Mouse (Mus musculus) gastrocnemius, postnatal 14 days (tissue): ENCODE data around the gene I0C0044D17Rik. TPM values are rescaled to one million over a fixed set of nuclear protein-coding genes. Genes with fewer than 3 reads are reported as not detected.

Experiments used
- DNase-seq: peaks from one replicate; pipeline ENCODE4 v3.0.0; 2021; ENCODE audit warnings: mixed read lengths
- intact Hi-C: fragments of 180-260 bp; cut with DNase I; formaldehyde crosslinking; loops from one replicate; pipeline ENCODE4 v1.15.1; 2025; ENCODE audit warnings: low total_unique reads
- total RNA-seq, 2 experiments: library from RNA; stranded (reverse); gene quantifications; 2 replicates each; pipeline ENCODE4 v1.2.3; 2021

Gene I0C0044D17Rik
- total RNA-seq, 2 experiments from 2014 or later = not detected

DNA sequence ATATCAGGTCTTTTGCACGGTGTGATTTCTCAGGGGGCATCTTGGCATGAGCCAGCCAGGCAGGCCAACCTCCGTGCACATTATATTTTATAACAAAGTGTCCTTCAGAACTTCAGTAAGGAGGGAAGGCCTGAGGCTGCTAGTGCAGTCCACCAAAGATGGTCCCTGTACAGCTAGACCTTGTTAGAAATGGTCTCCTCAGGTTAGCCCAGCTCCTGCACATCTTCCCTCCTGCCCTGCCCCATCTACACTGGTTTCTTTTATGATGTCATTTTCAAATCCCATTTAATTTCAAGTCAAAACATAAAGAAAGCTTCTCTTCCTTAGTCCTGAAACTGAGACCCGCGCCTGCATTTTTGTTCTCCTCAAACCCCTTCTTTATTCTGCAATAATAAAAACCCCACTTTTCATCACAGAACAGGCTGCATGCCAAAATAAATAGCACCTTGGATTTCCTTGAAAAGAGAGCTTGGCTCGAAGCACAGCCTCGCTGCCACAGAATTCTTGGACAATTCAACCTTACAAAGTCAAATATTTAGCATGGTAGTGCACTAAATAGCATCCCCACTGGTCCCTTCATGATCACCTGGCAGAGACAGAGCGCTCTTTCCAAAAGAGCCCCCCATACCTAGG lies 34.4 kb downstream of the I0C0044D17Rik start:
- no peak for DNase-seq
- intact Hi-C loops = no loop called here

DNA sequence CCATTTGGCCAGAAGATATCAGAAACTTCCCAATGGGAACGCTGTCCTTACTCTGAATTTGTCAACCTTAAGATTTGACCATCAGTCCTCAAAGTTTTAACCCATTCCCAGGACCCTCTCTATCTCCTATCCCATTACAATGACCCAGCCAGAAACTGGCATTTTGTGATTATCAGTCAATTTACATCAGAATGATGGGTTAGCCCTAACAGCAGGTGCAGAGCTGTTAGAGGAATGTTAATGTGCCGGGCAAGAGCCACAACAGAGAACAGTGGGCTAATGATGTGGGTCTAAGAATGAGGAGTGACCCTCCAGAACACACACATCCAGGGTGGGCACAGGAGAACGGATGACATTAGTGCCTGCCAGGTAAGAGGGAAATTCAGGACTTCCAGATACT lies 37.4 kb downstream of the I0C0044D17Rik start:
- no peak for DNase-seq
- intact Hi-C loops = no loop called here

DNA sequence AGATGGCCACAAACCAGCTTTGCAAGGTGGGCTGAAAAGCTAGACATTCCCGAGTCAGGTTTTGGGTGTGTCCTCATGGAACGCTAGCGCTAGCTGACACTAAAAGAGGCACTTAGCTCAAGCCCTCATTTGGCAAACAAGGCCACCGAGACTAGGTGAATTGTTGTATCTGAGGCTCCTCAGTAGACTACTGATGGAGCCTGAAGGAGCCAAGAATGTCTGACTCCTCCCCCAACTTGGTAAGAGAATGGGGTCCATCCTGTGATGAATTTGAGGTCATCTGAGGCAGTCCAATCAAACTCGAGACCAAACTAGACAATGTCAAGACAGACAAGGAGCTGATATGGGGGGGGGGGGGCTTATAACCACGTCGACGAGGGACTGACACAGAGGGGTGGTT lies 37.8 kb downstream of the I0C0044D17Rik start:
- intact Hi-C loops = no loop called here
- DNase-seq = no peak

DNA sequence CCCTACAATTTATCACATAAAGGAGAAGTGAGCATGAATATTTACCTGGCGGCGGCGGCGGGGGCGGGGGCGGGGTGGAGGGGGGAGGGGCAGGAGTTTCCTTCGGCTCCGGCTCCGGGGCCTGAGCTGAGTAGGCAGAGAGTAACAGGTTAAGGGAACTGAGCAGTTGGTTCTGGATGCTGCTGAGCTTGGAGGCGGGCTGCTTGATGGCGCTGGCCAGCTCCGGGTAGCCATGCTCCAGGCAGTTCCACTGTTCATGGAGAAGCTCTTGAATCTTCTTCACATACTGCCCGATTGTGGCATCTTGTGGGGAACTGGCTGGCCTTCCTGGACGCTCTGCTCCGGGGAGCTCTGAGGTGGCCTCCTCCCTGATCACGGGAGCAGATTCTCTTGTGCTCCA lies 45.4 kb downstream of the I0C0044D17Rik start:
- intact Hi-C loops = no loop called here
- no peak for DNase-seq

DNA sequence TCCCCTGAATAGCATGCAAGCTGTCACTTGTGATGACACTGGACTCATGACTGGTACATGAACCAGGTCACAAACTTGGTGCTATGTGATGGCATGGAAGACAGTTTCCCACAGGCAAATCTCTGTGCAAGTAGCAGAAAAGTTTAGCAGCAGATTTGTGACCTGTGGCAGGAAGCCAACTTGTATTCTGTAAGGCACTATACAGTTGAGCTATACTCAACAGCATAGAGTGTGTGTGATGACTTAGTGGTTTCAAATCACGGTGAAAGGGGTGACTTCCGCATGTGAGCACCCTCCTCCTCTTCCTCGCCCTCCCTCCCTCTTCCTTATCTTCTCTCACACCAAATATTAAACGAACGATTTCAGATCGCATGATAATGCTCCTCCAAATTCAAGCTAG lies 46.2 kb downstream of the I0C0044D17Rik start:
- intact Hi-C loops = no loop called here
- DNase-seq = no peak

DNA sequence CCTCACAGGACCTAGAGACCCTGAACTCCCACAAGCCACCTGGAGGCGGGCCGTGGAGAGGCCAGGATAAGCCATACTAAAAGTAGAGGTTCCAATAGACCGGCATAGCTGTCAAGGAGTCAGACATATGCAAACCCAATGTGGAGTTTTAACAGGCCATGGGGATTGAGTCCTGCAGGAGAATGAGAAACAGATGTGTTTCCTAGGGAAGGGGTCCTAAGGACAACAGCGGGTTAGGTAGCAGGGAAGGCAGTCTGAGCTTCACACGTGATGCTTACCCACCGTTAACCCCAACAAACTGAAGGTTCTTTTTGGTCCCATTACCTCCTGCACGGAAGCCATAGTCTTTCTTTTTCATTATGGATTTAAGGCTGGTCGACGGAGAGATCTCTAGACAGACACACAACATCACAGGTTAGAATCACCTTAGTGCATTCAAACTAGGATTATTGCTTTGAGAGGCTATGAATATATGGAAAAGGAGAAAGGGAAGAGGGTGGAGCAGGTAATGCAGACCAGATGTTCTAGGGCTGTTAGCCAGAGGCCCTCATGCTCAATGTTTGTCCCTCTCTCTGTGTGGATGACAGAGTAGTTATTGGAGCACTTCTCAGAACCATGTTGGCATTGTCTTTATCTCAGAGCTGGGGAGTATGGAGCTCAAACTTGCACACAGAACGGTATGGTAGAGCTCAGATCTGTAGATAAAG lies 46.8 kb downstream of the I0C0044D17Rik start:
- intact Hi-C loops = no loop called here
- DNase-seq = no peak

DNA sequence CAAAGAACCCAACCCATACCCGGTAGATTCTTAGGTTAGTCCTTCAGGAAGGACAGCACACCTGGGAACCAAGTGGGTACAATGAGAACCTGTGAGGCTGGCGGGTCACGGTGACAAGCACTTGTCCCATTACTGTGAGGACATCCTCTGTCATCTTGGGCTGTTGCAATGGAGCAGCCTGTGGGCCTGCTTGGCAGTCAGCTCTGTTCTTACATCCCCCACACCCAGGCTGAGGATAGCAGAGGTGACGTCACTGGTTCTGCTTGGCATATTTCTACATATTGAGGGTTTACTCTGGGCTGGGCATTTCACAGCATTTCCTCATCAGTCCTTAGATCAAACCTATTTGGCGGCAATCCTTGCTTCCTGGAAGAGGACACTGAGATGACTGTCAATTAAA lies 49.9 kb downstream of the I0C0044D17Rik start:
- intact Hi-C loops = no loop called here
- DNase-seq = no peak

Other genes with a start within 250 kb of the I0C0044D17Rik start
- not detected for gene L1td1, start 97.1 kb downstream of the I0C0044D17Rik start, total RNA-seq
- 1 to 10 TPM; 1.9 to 4.8 TPM for gene Kank4, start 6.3 kb downstream of the I0C0044D17Rik start, total RNA-seq
- gene Usp1, start 100.0 kb upstream of the I0C0044D17Rik start, total RNA-seq = 10 to 100 TPM; 11.7 TPM
- gene Angptl3, start 207.1 kb upstream of the I0C0044D17Rik start, total RNA-seq = not detected